Mouse (Mus musculus) cerebellum, postnatal 10 days (tissue): ENCODE measurements at regions not wholly inside any gene's neighbourhood (a gene's known extent, or its start where the extent isn't known, plus 50 kb on each side); places are given as distances from the start of the nearest gene placed in this dataset.
"Not testable (repeated sequence)": the region's sequence is repeated elsewhere in the genome, so short reads cannot be mapped to it uniquely, and the experiment has no call there.

Source experiments
- DNase-seq, 2 experiments: peaks; one replicate each; pipeline ENCODE4 v3.0.0; 2021; ENCODE audit warnings: mixed read lengths in 2 of 2

GRCm38 (mm10) chrX:130525770-130526169 is 776.2 kb downstream of the Diaph2 start:
- DNase-seq, result no peak

- no peak for DNase-seq
These were observed 783.9 kb downstream of the Diaph2 start for GRCm38 (mm10) chrX:130533171-130534156.

- not testable (repeated sequence) for DNase-seq
These were observed 789.2 kb downstream of the Diaph2 start for GRCm38 (mm10) chrX:130538771-130539170.

- no peak for DNase-seq
These were observed 798.5 kb downstream of the Diaph2 start for GRCm38 (mm10) chrX:130548001-130548400.

GRCm38 (mm10) chrX:130549275-130549674 is 799.7 kb downstream of the Diaph2 start:
- no peak for DNase-seq

- no peak for DNase-seq
These were observed 800.4 kb downstream of the Diaph2 start for GRCm38 (mm10) chrX:130549925-130550324.

GRCm38 (mm10) chrX:130557251-130557650 is 807.7 kb downstream of the Diaph2 start:
- DNase-seq, result no peak

- DNase-seq, result peak; percentile 5 to 6
These were observed 828.2 kb downstream of the Diaph2 start for GRCm38 (mm10) chrX:130577706-130578105.

- no peak for DNase-seq
These were observed 847.1 kb downstream of the Diaph2 start for GRCm38 (mm10) chrX:130596631-130597030.

- no peak for DNase-seq
These were observed 852.4 kb downstream of the Diaph2 start for GRCm38 (mm10) chrX:130601911-130602310.

GRCm38 (mm10) chrX:130638513-130638912 is 889.0 kb downstream of the Diaph2 start:
- no peak for DNase-seq

GRCm38 (mm10) chrX:130655815-130656214 is 906.3 kb downstream of the Diaph2 start:
- no peak for DNase-seq

GRCm38 (mm10) chrX:130684381-130684780 is 934.8 kb downstream of the Diaph2 start:
- peak; percentile 13 to 29 for DNase-seq

- no peak for DNase-seq
These were observed 959.4 kb downstream of the Diaph2 start for GRCm38 (mm10) chrX:130708929-130709328.

GRCm38 (mm10) chrX:130744132-130744531 is 994.6 kb downstream of the Diaph2 start:
- DNase-seq, result not testable (repeated sequence)
